Mouse (Mus musculus) erythroblast, embryonic 14.5 days (primary cell): ENCODE data around the gene Mgl2.

Source experiments
- GATA1 ChIP-seq: IDR thresholded peaks from 2 replicates; pipeline ENCODE4 v1.6.1; 2012; ENCODE audit warnings: low read length, inconsistent platforms, mixed read lengths
- TAL1 ChIP-seq: IDR thresholded peaks from 3 replicates; pipeline ENCODE4 v1.6.1; 2012; ENCODE audit warnings: low read length, inconsistent platforms, mixed read lengths

DNA sequence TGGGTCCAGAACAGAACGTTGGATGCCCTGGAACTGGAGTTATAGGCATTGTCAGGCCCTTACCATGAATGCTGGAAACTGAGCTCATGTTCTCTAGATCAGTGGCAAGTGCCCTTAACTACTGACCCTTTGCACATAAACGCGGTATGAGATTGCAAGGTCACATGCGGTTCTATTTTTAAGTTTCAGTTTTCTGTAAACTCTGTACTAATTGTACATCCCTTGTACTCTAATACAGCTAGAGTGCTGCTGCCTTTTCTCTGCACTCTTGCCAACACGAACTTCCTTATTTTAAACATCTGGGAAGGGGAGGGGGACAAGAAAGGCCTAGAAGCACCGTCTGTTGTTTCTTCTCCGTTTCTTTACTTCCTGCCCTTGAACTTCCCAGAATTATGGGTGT, 55.0 kb downstream of the Mgl2 start:
- TF ChIP-seq GATA1: no peak
- no peak for TF ChIP-seq TAL1
